Mouse (Mus musculus) gastrocnemius, postnatal 10 days (tissue): ENCODE results near the gene Uqcc3. TPM values are rescaled to one million over a fixed set of nuclear protein-coding genes. Genes with fewer than 3 reads are reported as not detected.
"Not testable (repeated sequence)": the region's sequence is repeated elsewhere in the genome, so short reads cannot be mapped to it uniquely, and the experiment has no call there.

Experiments
- DNase-seq: peaks from one replicate; pipeline ENCODE4 v3.0.0; 2021; ENCODE audit warnings: mixed read lengths
- long read RNA-seq, 2 experiments: library from polyadenylated mRNA; stranded (forward); transcript quantifications; one replicate each; pipeline ENCODE4 v2.0.0; 2021
- total RNA-seq, 2 experiments: library from RNA; stranded (reverse); gene quantifications; 2 replicates each; pipeline ENCODE4 v1.2.3; 2021

Uqcc3 gene
- total RNA-seq = 10 to 100 TPM; 55.2 to 58.1 TPM
- long read RNA-seq, experiment 1, transcript Uqcc3-201 (2 exons, 821 nt) = major isoform, 43 of 44 reads
- long read RNA-seq, experiment 1, partial matches to known transcripts = 1 of 44 reads
- long read RNA-seq, experiment 1, other reads (novel, unspliced or antisense) = 0 of 44 reads
- long read RNA-seq, experiment 2, transcript Uqcc3-201 (2 exons, 821 nt) = major isoform, 35 of 38 reads
- long read RNA-seq, experiment 2, partial matches to known transcripts = 3 of 38 reads
- long read RNA-seq, experiment 2, other reads (novel, unspliced or antisense) = 0 of 38 reads

DNA sequence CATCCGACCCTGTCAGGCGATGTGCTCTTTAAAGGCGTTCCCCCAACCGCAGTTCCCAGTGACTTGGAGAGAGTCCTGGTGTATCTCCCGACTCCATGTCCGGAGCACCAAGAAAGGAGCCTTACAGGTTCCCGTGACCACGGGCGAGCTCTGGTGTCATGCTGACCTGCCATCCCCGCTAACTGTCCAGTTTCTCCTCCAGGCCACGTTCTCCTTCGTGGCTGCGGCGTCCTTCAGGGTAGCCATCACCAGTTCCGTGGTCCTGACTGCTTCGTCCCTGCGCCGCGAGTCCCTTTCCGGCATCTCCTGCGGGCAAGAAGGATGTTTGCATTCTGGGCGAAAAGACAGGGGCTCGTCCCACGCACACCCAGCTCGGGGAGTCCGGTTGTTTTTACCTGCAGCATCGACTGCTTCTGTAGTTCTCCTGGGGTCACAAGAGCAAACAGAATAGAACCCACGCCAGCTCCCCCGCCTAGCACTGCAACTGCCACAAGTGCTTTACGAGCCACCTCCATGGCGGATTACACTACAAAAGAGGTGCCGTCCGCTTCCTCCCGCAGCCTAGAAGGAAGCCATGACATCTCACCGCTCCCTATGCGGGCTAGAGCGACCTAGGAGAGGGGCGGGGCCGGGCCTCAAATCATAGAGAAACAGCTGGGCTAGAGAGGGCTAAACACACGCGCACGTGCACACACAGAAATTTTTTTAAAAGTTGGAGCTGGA, at the start of gene Uqcc3:
Gene Uqcc3 (minus strand): TSS at position 613 of the 723 bp plus-strand sequence.
- peak; percentile 84 for DNase-seq

DNA sequence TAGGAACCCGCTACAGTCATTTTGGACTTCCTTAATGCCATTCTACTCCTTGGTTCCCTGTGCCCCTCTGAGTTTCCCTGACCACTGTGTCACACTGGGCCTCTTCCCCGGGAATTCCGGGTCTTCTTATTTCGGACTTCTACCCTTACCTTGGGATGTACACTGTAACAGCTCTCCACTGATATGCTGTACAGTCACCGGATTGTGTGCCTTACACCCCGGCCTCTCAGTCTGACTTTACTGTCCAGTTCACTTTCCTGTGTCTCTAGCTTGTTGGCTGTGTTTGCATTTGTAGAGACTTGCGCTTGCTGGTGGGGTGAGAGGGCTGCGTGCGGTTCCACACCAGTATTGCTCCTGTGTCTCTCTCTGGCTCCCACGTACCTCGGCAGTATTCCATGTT, 49.4 kb upstream of the Uqcc3 start:
- DNase-seq = no peak

DNA sequence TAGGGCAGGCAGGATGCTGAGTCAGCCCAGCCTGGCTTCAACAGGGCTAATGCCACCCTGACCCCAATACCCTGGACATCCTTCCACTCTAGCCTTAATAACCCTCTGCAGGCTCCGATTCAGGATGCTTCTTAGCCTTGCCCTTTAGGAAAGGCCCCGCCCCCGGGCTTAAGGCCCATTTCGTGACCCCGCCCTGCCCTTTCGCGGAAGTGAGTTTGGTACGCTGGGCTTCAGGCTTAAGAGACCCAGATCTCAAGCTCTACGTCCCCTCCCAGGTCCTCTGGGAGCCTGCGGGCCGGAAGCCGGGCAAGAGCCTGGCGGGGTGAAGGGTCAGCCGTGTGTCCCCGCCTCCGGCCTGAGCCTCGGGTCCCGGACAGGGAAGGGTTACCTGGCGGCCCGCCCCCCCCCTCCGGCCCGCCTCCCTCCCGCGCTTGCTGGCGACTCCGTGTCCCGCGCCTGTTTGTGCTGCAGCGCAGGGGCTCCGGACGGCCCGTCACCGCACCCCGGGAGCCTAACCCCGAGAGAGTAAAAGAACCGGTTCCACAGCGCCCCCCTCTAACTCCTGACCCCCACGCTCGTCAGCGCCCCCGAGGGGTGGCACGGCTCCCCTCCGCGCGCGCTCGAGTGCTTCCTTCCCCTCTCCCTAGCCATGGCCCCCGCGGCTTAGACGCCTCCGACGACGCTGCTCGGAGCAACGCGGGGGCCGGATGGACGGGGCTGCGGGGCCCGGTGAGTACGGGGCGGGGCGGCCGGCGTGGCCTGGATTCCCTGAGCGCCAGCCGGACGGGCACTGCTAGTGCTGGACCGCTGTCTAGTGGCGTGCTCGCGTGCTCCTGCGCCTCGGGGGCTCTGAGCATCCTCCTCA, 48.7 kb upstream of the Uqcc3 start, which contains the start of the genes Rom1 and Eml3:
Gene Rom1 (minus strand): TSS at position 133 of the 865 bp plus-strand sequence.
Gene Eml3 (plus strand): TSS at position 329 of the 865 bp plus-strand sequence.
- DNase-seq = peak; percentile 89

DNA sequence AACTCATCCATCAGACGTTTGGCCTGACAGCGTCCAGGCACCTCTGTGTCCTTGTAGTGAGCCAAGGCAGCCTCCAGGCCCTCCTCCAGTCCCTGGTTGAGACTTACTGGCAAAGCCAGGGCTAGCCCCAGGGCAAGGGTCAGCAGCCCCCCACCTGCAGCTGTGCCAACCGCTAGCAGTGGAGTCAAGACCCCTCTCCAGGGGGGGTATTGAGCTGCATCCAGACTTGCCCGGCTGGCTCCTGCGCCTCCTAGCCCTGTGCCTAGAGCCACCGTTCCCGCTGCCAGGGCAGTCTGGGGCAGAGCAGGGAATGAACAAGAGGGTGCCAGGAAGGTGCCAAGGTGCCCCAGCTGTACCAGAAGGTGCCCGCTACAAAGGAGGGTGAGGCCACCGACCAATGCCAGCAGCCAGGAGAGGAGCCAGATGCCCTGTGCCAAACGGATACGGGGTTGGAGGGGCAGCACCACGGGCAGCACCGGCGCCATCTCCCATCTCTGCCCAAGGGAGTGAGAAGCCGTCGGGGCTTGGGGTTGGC, 48.0 kb upstream of the Uqcc3 start:
- DNase-seq = no peak

DNA sequence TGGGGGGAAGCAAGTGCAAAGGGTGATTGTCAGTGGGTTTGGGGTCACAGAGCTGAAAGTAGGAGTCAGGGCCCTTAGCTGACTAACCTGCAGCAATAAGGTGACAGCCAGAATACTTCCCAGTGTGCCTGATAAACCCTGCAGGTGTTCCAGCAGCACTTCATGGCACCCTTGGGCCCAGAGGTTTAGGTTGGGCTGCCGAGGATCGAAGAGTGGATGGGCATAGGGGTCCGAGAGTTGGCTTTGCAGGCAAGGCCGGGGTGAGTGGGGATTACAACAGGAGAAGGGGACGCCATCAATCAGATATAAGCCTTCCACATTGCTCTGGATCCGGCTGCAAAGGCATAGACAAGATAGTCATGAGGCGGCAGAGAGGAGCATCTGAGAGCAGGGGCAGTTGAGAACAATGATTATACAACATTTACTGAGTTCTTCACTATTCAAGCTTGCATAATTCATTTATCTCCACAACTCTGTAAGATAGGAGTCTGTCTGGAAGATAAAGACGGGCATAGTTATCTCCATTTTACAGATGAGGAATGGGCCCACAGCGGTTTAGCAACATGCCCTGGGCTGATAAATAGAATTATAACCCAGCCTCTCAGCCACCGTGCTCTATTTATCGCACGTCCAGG, 47.3 kb upstream of the Uqcc3 start:
- no peak for DNase-seq

DNA sequence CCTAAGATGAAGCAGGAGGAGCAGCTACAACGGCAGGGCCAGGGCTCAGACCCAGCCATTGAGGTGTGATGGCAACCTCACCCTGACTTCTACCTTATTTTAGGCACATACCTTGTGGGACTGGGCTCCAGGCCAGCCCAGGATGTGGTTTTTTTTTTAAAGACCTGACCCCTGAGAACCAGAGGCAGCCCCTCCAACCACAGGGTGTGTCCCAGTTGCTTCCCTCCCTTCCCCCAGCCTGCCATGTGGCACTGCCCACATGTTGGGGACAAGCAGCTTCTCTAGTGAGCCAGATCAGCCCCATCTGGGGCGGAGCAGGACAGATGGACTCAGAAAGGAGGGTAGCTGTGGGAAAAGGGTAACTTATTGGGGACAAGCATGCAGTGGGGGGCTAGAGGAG, 46.0 kb upstream of the Uqcc3 start:
- DNase-seq = no peak

DNA sequence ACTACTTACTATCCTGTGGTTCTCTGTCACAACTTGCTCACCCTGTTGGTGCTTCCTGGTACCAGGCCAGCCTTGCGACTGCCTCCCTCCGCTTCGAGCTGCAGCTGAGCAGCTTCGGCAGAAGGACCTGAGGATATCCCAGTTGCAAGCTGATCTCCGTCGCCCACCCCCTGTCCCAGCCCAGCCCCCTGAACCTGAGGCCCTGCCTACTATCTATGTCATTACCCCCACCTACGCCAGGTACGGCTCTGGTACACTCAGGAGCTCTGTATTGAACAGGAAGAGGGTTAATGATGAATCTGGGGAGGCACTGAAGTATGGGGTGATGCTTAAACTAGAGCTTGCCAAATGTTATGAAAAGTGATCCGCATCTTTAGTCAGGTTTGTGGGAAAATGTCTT, 41.0 kb upstream of the Uqcc3 start:
- DNase-seq = no peak

DNA sequence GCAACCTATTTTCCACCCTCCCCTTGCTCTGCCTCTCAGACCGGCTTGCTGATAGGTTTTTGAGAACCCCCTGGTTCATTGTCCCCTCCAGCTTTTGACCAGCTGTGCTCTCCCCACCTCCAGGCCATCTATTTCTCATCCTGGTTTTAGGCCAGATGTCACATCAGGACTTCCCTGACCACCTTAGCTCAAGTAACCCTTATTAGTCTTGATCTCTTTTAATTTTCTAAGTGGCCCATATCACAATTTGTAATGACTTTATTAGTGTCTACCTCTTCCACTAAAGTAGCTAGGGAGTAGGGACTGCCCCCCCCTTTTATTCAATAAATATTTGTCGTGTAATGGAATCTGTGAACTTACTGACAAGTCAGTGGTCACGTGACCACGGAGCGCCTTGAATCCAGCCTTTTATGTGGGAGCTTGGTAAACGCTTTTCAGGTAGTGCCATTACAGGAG, 40.1 kb upstream of the Uqcc3 start:
- DNase-seq = no peak

DNA sequence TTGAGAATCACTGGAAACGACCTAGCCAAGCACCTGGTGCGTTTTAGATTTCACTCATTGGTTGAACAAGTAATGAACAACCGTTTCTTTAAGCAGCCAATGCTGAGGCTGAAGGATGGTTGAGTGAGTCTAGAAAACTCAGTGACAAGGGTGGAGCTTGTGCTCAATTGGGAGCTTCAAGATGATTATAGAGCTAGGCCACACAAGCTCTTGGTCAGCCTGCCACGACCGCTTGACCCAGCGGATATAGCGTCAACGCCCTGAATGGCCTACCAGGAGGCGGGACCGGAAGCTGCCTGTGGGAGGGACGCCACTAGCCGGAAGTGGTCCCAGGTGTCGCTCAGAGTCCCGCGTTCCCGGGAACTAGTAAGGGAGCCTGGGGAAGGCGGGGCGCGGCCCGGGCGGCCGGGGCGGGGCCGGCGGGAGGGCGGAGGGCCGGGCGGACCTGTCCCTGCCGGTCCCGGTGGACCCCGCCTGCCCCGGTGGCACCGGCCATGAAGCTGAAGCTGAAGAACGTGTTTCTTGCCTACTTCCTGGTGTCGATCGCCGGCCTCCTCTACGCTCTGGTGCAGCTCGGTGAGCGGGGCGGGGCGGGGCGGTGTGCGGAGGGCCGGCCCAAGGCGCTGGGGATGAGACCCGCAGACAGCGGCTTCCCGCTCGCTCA, 39.5 kb upstream of the Uqcc3 start, which contains the start of gene B3gat3:
Gene B3gat3 (plus strand): TSS at position 302 of the 664 bp plus-strand sequence.
- peak; percentile 94 for DNase-seq

DNA sequence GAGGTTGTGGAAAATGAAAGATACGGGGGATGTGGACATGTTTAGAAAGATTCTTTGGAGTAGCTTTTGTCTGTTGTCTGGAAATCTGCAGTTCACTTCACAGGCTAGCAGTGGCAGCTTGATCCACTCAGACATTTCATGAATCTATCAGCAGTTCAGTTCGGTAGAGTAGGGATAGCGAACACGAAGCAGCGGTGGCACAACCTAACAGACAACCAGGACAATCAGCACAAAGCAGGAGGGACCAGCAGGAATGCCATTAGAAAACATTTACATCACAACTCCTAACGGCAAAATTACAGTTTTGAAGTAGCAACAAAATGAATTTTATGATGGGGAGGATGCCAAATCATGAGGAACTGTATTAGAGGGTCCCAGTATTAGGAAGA, 39.0 kb upstream of the Uqcc3 start:
- DNase-seq = no peak

DNA sequence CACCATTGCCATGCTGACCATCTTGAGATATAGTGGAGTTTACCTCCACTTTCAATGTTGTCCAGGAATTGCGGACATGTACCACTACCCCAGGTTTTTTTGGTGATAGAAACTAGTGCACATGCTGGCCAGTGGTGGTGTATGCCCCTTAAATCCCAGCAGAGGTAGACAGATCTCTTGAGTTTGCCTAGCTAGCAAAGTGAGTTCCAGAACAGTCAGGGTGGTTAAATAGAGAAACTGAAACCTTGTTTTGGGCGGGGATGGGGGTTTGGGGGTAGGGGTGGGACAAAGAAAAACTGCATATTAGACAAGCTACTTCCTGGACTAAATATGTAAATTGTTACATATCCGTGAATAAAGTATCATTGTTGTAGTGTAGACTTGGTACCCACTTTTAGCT, 38.3 kb upstream of the Uqcc3 start:
- DNase-seq = no peak

DNA sequence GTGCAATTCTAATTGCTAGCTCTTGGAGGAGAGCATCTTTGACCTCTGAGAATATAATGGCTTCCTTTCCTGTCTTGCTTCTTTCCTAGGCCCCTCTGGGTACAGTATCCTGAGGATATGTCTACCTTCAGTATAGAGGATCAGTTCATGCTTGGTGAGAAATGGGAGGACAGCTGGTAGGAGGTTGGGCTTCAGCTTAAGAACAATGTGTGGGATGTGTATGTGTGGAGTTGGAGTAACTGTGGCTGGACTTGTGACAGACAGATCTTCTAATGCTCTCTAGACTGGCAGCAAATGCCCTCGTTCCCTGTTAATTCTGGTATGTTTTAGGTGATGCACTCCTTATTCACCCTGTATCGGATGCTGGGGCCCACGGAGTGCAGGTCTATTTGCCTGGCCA, 33.5 kb upstream of the Uqcc3 start:
- DNase-seq = no peak

DNA sequence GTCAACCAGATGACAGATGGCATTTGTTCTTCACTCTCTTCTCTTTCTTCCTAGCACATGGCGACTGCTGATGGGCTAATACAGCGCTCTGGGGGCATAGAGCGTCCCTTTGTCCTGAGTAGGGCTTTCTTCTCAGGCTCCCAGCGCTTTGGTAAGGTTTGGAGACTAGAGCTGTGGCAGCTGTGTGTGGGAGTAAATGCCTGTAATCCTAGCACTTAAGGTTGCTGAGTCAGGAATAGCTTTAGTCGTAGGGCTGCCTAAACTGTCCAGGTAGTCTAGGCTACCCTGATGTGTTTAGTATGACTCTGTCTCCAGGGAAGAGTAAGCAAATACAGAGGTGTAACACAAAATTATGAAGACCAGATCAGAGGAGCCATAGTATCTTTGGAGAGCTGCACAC, 31.1 kb upstream of the Uqcc3 start:
- DNase-seq = no peak

DNA sequence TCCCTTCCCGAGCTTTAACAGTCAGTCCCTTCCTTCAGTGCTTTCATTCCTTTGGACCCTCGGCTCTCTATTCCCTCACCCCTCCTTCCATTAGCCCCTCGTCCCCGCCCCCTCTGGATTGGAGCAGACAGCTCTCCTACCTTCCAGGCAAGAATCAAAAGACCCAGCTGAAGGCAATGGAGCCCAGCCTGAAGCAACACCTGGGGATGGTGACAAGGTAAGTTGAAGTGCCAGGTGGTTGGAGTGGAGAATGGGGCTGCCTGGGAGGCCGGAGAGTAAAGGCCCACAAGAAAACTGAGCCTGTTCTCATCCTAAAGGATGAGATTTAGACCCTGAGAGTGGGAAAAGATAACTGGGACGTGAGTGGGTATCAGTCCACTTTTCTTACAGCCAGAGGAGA, 27.8 kb upstream of the Uqcc3 start:
- DNase-seq = no peak

DNA sequence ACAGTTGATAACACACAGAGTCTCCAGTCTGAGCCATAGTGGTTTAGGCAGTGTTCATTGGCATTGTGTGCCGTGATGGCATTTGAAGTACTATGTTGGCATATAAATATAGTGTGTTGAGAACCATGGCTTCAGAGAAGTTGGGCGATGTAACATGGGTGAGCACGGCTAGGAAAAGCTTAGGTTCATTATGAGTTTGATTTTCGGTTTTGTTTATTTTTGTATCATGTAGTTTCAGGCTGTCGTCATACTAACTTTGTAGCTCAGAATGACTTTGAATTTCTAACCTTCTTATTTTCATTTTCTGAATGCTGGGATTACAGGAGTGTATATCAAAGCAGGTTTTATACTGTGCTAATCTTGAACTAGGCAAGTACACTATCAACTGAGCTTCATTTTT, 22.7 kb upstream of the Uqcc3 start:
- no peak for DNase-seq

DNA sequence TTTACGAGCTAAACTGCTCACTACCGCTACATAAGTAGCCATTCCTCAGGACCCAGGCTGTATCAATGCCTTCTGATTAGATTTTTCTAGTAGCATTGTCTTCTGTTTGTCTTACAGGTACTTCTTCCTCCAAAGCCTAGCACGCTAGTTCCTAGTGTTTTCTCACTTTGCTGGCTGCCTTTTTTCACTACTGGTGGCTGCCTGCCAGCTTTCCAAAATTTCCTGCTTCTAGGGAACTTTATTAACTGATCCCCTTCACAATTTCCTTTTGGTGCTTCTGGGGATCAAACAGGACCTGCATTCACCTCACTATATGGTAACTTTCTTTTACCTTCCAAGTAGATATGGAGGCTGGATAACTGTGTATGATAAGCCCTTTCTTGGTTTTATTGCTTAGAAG, 18.4 kb upstream of the Uqcc3 start:
- no peak for DNase-seq

DNA sequence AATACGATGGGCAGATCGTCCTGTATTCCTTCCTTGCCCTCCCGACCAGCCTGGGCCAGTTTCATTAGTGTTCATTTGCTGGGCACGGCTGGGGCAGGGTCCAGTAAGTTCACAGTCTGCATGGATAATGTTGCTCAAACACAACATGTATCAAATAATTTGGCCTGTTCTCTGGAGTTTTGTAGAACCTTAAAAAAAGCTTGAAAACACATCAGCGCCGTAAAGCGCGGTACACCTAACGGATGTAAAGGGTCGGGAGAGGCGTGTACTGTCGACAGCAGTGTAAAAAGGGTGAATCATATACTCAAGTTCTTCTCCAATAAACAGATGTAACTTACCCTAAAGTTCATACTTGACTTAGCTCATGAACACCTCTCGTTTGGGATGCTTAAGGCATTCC, 17.9 kb upstream of the Uqcc3 start:
- no peak for DNase-seq

DNA sequence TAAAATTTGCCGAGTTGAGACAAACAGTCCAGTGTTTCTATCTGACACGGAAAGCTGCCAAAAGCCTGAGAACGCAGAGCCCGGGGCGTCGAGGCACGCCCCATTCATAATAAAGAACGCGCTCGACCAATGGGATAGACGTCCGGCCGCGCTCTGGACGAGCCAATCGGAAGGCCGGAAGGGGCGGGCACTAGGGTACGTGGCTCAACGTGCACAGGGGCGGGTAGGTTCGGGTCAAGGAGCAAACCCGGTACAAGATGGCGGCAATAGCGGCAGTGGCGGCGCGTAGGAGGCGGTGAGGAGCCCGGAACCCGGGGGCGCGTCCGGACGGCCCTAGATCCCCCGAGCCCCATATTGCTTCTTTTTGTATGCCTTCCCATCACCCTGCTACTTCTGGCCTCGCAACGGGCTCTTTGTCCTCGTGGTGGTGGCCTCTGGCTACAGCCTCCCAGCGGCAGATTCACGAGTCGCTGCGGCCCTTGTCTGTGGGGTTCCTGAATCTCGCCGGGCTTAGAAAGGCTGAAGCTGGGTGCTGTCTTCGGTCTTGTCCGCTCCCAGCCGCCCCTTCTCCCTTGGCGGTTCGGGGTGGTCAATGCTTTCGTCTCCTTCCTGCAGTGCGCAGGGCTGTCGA, 17.3 kb upstream of the Uqcc3 start, which contains the start of gene Ganab:
Gene Ganab (plus strand): TSS at position 207 of the 631 bp plus-strand sequence.
- peak; percentile 91 for DNase-seq

DNA sequence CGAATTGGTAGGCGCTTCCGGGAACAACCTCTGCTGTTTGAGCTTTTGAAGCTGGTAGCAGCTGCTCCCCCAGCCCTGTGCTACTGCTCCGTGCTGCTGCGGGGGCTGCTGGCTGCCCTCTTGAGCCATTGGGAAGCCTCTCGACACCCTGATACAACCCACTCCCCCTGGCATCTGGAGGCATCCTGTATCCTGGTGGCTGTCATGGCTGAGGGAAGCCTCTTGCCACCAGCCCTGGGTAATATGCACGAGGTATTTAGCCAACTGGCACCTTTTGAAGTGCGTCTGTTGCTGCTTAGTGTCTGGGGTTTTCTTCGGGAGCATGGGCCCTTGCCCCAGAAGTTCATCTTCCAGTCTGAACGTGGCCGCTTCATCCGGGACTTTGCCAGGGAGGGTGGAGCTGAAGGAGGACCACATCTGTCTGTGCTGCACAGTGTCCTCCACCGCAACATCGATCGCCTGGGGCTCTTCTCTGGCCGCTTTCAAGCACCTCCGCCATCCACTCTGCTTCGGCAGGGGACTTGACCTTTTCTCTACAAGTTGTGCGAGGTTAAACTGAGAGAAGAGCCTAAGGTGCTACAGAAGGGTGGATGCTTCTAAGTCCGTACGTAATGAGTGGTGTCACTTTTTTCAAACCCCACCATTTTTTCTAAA, 16.6 kb upstream of the Uqcc3 start:
- peak; percentile 58 for DNase-seq

DNA sequence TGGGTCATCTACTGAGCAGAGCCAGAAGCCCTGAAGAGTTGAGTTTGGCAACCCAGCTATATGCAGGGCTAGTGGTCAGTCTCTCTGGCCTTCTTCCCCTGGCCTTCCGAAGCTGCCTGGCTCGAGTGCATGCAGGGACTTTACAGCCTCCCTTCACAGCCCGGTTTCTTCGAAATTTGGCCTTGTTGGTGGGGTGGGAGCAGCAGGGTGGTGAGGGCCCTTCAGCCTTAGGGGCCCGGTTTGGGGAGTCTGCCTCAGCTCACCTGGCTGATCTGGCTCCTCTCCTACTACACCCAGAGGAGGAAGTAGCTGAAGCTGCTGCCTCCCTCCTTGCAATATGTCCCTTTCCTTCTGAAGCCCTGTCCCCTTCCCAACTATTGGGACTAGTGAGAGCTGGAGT, 15.5 kb upstream of the Uqcc3 start:
- DNase-seq = not testable (repeated sequence)
